Mouse (Mus musculus): ENCODE measurements around the gene Ugt1a2.

Gene Ugt1a2

DNA sequence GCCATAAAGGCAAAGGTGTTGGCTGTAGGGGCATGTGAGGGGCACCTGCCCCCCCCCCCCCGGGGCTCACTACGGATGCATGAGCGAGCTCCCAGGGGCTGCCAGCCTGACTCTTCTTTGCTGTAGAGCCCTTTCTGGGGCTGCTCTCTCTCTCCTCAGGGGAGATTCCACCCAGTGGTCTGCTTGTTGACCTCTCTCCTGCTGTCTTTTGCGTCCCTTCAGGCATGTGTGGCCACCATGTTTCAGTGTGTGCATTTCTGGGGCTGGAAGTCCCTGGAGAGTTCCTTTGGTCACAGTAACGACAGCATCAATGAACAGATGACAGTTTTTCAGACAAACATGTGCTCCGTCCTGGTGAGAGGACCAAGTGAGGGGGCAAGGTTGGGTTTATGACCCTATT lies 58.0 kb downstream of the Ugt1a2 start:
- CTCF ChIA-PET: no interaction called here

DNA sequence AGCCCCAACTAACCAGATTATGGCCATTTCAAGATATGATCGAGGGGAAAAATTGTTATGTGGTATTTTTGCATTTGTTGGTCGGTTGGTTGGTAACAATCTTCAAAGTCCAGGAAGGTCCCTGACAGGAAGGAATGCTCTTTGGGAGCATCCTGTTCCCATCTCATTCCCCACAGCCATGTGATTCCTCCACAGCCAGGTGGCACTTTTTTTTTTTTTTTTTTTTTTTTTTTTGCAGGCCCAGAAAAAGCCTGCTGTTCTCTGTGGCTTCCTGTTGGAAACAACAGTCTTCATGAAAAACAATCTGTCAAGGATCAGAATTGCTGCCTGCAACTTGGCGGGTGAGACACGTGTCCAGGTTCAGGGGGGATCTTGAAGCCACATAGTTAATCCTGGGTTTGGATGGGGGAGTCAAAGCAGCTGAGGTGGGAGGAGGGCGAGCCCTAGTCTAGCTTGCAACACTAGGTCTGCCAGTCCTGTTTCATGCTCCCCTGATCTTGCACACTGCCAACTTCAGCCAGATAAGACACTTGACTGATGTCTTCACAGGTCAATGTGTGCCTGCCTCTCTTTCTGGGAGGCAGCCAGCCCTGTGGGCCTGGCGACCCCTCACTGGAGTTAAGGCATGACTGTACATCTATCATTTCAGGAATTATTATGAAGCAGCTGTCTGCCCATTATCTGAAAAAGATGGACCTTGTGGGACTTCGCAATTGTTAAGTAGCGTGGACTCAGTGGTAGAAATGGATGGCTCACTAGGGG lies 58.7 kb downstream of the Ugt1a2 start:
- CTCF ChIA-PET: no interaction called here

DNA sequence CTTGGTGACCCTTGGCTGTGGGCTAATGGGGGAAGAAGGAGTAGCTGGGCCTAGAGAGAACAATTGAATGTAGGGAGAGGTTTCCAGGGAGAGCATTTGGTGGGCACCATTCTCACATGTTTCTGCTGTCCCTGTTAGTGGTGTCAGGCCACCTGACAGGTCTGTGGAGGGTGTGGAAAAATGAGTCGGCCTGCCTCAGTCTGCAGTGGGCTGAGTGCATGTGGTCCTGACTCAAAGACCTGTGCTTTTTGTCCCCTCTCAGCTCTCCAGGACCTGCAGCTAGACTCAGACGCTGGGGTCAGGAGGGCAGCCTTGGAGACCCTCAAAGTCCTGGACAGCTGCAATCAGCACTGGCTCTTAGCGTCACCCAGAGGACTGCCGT lies 59.2 kb downstream of the Ugt1a2 start:
- CTCF ChIA-PET: no interaction called here

DNA sequence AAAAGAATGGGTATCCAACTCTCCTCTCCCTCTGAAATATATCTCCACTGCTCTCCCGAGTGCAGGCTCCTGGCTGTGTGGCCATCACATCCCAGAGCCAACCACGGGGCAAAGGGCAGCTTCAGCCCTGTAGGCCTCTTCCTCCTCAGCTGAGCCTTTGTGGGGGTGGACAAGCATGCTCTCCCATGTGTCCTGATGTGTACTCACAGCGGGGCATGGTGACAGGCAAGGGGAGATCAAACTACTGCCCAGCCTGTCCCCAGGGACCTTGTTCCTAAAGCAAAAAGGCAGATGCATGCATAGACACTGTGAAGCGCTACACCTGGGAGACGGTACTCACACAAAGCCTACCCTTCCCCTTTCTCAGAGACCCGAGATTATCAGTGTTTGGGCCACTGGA lies 59.7 kb downstream of the Ugt1a2 start:
- CTCF ChIA-PET: no interaction called here

DNA sequence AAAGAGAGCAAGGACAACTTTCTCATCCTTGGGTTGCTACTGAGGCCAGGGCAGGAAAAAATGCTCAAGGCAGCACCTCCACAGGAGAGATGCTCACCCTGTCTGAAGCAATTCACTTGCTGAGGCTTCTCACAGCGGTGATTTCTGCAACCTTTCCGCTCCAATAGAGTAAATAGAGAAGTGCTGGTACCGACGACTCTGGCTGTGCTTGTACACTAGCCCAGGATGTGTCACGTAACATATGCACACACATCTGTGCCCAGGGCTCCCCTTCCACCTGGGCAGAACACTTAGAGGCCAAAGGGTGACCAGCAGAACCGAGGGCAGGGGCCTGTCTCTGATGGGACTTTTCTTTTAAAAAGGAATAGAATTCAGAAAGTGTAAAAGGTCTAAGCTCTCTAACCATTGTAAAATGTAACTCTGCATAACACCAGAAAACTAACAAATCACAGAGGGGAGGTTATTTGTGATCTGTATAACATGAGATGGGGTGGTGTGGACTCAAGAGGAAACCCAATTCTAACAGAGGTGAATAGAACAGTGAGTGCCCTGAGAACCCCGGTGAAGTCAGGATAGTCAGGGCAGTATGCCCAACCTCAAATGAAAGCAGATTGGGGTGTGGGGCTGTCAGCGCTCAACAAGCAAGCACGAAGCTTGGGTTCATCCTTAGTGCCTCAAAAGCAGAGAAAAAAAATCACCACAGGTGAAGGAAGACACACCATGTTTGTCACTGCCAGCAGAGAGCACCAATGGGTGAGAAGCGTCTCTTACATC lies 60.4 kb downstream of the Ugt1a2 start:
- CTCF ChIA-PET: no interaction called here

DNA sequence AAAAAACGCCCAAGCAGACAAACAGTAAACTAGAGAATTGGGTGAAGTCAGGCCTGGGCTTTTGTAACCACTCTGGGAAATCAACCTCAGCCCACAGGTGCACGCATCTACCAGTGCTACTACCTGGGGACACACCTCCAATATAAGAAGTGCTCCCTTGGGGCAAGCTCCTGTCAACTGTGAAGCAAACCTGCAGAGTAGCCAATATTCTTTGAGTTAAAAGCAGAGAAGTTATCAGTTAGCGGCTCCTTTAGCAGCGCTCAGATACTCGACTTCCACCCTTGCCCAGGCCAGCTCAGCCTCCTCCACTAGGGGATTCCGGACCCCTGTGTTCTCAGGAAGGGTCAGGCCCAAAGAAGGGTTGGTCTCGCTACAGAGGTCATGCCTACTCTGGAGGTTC lies 61.3 kb downstream of the Ugt1a2 start:
- CTCF ChIA-PET: interaction anchor here (1.2 kb wide), 1 partner anchor 9 kb away, joined by 3 read pairs; no protein-coding TSS in a partner anchor

DNA sequence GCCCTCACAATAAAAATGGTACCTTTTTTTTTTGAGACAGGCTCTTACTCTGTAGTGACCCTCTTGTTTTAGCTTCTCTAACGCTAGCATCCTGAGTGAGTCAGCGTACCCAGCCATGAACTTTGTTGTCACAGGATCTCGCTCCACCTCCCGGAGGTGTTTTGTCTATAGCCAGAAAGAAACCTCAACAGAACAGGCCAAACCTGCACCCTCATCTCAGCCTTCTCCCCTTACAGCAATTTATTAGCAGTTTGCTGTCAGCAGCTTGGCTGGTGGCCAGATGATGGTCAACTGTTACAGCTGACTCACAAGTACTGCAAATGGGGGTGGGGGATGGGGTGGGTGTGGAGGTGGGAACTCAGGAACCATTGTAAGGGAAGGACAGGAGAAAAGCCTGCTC lies 61.9 kb downstream of the Ugt1a2 start:
- CTCF ChIA-PET: interaction anchor here (1.2 kb wide), 1 partner anchor 9 kb away, joined by 3 read pairs; no protein-coding TSS in a partner anchor

DNA sequence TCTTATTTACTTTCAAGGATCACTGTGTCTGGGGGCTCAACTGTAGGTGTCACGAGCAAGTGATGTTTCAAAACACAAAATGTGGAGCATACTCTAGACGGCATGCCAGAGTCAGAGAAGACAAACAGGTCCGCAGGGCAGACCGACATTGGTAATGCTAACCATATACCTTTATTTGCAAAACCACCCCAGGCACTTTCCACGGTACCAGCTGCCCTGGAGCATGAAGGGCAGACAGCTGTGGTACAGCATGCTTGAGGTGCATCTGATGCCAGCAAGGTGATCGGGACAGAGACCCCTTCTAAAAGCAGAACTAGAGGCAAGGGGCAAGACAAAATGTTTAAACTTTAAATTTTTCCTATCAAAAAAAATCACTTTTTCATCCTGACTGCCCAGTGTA lies 62.6 kb downstream of the Ugt1a2 start:
- CTCF ChIA-PET: interaction anchor here (1.2 kb wide), 1 partner anchor 10 kb away, joined by 3 read pairs; no protein-coding TSS in a partner anchor

DNA sequence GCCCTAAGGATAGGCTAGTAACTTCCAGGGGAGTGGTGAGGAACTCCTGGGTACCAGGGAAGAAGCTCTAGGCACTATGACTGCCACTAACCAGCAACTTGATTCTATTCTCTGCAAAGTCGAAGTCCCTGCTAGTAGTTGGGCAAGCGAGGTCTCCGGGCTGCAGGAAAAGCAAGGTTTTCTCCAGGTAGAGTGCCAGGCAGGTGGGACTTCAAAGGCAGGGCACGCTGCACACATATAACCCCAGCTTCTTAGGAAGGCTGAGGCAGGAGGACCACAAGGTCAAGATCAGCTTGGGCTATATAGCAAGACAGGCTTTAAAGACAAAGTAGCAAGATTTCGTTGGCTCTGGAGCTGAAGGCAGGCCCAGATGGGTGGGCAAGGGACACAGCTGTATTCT lies 63.4 kb downstream of the Ugt1a2 start:
- CTCF ChIA-PET: no interaction called here

DNA sequence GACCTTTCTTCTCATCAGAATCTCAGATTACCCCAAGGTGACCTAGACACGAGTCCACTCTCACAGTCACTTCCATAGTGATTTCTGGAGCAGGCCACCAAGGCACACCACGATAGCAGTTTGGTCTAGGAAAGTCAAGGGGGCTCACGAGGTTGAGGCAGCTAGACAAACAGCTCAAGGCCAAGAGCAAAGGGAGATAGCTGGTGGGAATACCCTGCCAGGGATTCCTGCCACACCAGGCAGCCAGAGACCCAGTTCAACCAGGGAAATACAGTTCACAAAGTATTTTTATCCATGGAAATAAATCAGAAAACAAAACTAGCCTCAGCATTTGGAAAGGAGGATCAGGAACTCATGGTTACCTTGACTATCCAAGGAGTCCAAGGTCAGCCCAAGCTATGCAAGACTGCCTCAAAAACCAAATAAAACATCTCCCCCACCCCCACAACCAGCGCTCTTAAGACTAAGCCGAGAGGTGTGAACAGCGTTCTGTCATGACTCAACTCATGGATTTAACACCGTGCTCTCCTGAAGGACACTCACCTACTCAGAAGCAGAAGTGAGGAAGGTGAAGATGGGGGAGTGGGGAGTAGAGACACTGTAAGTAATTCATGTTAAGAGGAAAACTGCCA lies 64.0 kb downstream of the Ugt1a2 start:
- CTCF ChIA-PET: interaction anchor here (0.6 kb wide), 1 partner anchor 1007 kb away, joined by 4 read pairs; no protein-coding TSS in a partner anchor

DNA sequence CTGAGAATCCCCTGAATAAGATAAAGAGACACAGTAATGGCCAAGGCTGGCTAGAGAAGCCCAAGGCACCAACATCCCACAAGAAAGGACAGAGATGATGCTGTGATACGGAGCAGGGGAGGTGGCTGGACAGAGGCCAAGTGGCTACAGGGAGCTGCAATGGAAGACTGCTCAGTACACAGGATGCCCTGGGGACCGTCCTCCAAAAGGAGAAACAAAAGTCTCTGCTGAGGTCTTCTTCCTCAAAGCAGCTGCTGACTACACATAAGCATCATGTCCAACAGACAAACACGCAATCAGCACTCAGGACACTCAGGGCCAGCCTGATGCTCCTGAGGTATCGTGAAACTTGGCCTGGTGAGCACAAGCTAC lies 64.5 kb downstream of the Ugt1a2 start:
- CTCF ChIA-PET: interaction anchor here (0.6 to 2.1 kb wide), 2 partner anchors 10 to 1007 kb away, joined by 4 to 12 read pairs; no protein-coding TSS in a partner anchor

DNA sequence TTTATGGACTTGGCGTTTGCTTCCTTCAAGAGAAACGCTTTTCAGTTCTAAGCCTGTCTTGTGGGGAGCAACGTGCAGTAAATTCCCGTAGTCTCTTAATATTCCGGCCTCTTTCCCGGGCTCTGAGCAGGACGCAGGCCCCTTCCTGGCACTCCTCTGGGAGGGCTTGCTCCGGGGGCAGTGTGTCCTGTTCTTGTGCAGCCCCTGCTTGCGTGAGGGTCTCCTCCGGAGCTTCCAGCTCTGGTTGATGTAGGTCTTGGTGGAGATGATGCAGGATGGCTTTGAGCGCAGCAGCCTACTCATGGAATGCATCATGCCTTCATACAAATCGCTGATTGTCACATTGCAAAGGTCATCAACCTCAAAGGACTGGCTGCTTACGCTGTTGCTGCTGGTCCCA lies 65.7 kb downstream of the Ugt1a2 start:
- CTCF ChIA-PET: interaction anchor here (2.1 kb wide), 1 partner anchor 9 kb away, joined by 12 read pairs; no protein-coding TSS in a partner anchor

DNA sequence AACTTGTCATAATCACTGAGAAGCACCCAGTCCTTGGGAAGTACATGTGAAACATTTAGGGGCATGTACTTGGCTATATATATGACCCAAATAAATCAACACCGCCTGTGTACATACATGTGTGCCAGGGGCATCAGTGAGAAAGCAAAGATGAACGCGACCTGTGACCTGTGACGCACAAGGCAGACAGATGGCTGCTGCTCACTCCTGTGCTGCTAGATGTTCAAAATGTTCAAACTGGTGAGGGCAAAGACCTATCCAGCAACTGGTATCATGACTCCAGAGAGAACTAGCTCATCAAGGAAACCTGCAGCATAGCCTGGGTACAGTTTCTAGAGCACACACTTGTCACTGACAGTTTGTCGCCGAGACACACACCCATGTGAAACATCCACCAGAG lies 67.1 kb downstream of the Ugt1a2 start:
- CTCF ChIA-PET: no interaction called here

DNA sequence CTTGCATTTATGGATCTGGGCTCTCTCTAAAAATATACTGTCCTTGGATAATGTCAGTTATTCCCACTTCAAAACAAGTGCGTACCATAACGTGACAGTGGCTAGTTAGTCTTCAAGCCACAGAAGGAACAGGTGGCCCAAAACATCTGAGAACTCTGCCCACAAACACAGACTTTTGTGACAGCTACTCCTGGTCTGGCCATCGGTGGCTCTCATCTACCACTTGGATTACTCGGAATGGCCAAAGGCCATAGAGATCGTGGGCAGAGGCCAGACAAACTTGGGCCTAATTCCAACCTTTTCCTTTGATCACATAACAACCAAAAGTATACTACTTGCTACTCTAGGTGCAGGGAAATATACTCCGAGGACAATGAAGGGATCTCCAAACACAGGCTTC lies 67.7 kb downstream of the Ugt1a2 start:
- CTCF ChIA-PET: no interaction called here

Measured in spleen, embryonic (tissue).